Mouse (Mus musculus): ENCODE measurements around the gene 6430548M08Rik. TPM values are rescaled to one million over a fixed set of nuclear protein-coding genes. Genes with fewer than 3 reads are reported as not detected.
A peak's percentile ranks its signal among the peaks of the same experiment; 100 is the strongest.

6430548M08Rik gene
- polyA plus RNA-seq, 1 experiment, result 4.9 TPM

GRCm38 (mm10) chr8:120211345-120211744, 97.4 kb downstream of the 6430548M08Rik start:
- H3K4me3 ChIP-seq (ENCODE audit: control insufficient read depth, insufficient read depth, low read length), result no peak overlapping the region
- no peak for DNase-seq
- no peak for TF ChIP-seq POLR2A (IDR thresholded peaks at IDR 0.05; ENCODE audit: control insufficient read depth, extremely low read depth, insufficient read depth, low read length, poor library complexity)
- 0 out of 2 replicates have a peak, but pooled peaks have one; percentile 32 for TF ChIP-seq CTCF (IDR thresholded peaks at IDR 0.05; ENCODE audit: borderline replicate concordance, control insufficient read depth, extremely low read depth, insufficient read depth, low read length, poor library complexity)
- no peak overlapping the region for H3K27ac ChIP-seq (ENCODE audit: control insufficient read depth, insufficient read depth, low read length)
- WGBS, result 28% methylated on average over 4 of the region's 4 CpGs
- no peaks in the 10 kb centered on the region for H3K36me3 ChIP-seq (ENCODE audit: control insufficient read depth, insufficient read depth, low read length)
- H3K4me1 ChIP-seq (replicated peaks; ENCODE audit: control insufficient read depth, insufficient read depth, low read length), result no peaks in the 10 kb centered on the region
- no peaks in the 10 kb centered on the region for H3K27me3 ChIP-seq (ENCODE audit: control insufficient read depth, insufficient read depth, low read length)

DNA sequence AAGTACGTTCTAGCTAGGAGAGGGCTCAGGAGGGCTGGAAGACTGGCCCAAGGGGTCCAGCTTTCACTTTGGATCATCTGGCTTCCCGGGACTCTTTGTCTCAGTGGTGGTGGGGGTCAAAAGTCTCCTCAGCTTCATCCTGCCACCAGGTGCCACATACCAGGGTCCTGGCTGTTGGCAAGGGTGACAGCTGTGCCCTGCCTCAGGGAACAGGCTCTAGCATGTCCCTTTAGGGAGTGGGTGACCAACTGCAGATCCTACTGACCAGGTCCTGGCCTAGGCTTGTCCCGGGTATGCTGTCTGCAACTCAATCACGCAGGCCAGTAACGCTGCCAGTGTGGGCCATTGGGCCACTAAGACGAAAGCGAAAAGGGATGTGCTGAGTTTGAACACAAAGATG, 98.6 kb downstream of the 6430548M08Rik start:
- no peaks in the 10 kb centered on the region; the same call in 1 of the 2 replicates for H3K4me1 ChIP-seq (replicated peaks; ENCODE audit: control insufficient read depth, insufficient read depth, low read length)
- H3K27me3 ChIP-seq (ENCODE audit: control insufficient read depth, insufficient read depth, low read length), result no peaks in the 10 kb centered on the region
- 95% methylated on average over 7 of the region's 7 CpGs for WGBS
- no peaks in the 10 kb centered on the region for H3K36me3 ChIP-seq (ENCODE audit: control insufficient read depth, insufficient read depth, low read length)
- DNase-seq, result no peak
- TF ChIP-seq CTCF (IDR thresholded peaks at IDR 0.05; ENCODE audit: borderline replicate concordance, control insufficient read depth, extremely low read depth, insufficient read depth, low read length, poor library complexity) (no peak), POLR2A (IDR thresholded peaks at IDR 0.05; ENCODE audit: control insufficient read depth, extremely low read depth, insufficient read depth, low read length, poor library complexity) (no peak)
- no peak overlapping the region for H3K27ac ChIP-seq (ENCODE audit: control insufficient read depth, insufficient read depth, low read length)
- no peak overlapping the region for H3K4me3 ChIP-seq (ENCODE audit: control insufficient read depth, insufficient read depth, low read length)

- no peak for DNase-seq
- H3K27me3 ChIP-seq (ENCODE audit: control insufficient read depth, insufficient read depth, low read length), result no peaks in the 10 kb centered on the region
- no peaks in the 10 kb centered on the region for H3K36me3 ChIP-seq (ENCODE audit: control insufficient read depth, insufficient read depth, low read length)
- TF ChIP-seq POLR2A (IDR thresholded peaks at IDR 0.05; ENCODE audit: control insufficient read depth, extremely low read depth, insufficient read depth, low read length, poor library complexity), result no peak
- no peak for TF ChIP-seq CTCF (IDR thresholded peaks at IDR 0.05; ENCODE audit: borderline replicate concordance, control insufficient read depth, extremely low read depth, insufficient read depth, low read length, poor library complexity)
- H3K27ac ChIP-seq (ENCODE audit: control insufficient read depth, insufficient read depth, low read length), result no peak overlapping the region
- no peaks in the 10 kb centered on the region; the same call in 1 of the 2 replicates for H3K4me1 ChIP-seq (replicated peaks; ENCODE audit: control insufficient read depth, insufficient read depth, low read length)
- no peak overlapping the region for H3K4me3 ChIP-seq (ENCODE audit: control insufficient read depth, insufficient read depth, low read length)
- WGBS, result 98% methylated on average over 3 of the region's 3 CpGs
Observed at GRCm38 (mm10) chr8:120213229-120213628, 99.3 kb downstream of the 6430548M08Rik start.

DNA sequence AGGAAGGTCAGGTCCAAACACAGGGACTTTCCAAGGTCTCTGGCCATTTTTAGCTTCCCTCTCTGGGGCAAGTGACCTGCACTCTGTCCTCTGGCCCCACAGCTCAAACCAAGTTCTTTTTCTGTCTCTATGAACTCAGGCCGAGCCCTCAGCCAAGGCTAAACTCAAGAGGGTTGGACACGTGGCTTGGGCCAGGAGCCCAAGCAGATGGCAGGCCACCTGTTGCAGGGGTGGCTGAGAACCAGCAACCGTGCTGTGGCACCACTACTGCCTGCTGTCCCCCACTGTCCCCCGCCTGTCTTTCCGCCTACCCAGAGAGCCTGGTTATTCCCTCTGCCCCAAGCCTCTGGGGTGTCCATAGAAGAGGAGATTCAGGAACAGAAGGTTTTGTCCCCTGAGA, 100.0 kb downstream of the 6430548M08Rik start:
- Histone ChIP-seq H3K36me3 (ENCODE audit: control insufficient read depth, insufficient read depth, low read length) (no peaks in the 10 kb centered on the region), H3K4me1 (replicated peaks; ENCODE audit: control insufficient read depth, insufficient read depth, low read length) (no peaks in the 10 kb centered on the region; the same call in 1 of the 2 replicates), H3K4me3 (ENCODE audit: control insufficient read depth, insufficient read depth, low read length) (no peak overlapping the region), H3K27ac (ENCODE audit: control insufficient read depth, insufficient read depth, low read length) (no peak overlapping the region), H3K27me3 (ENCODE audit: control insufficient read depth, insufficient read depth, low read length) (no peaks in the 10 kb centered on the region)
- 73% methylated on average over 5 of the region's 5 CpGs for WGBS
- TF ChIP-seq POLR2A (IDR thresholded peaks at IDR 0.05; ENCODE audit: control insufficient read depth, extremely low read depth, insufficient read depth, low read length, poor library complexity) (no peak), CTCF (IDR thresholded peaks at IDR 0.05; ENCODE audit: borderline replicate concordance, control insufficient read depth, extremely low read depth, insufficient read depth, low read length, poor library complexity) (no peak)
- DNase-seq, result no peak

Other genes with a start within 250 kb of the 6430548M08Rik start
- gene Usp10, start 203.8 kb upstream of the 6430548M08Rik start, polyA plus RNA-seq (2012; rRNA removed), result 126 and 149 TPM in 2 replicates
- gene Gm20388, start 203.3 kb upstream of the 6430548M08Rik start, polyA plus RNA-seq (2012; rRNA removed), result 89.2 and 103 TPM in 2 replicates
- 7.6 TPM in 2 replicates for gene Crispld2, start 121.7 kb upstream of the 6430548M08Rik start, polyA plus RNA-seq (2012; rRNA removed)
- gene Zdhhc7, start 12.7 kb upstream of the 6430548M08Rik start, polyA plus RNA-seq (2012; rRNA removed), result 93.4 and 94.2 TPM in 2 replicates
- 0.39 TPM in 1 of 2 replicates, not detected in the other for gene Fam92b, start 63.3 kb downstream of the 6430548M08Rik start, polyA plus RNA-seq (2012; rRNA removed)
- gene Gse1, start 114.3 kb downstream of the 6430548M08Rik start, polyA plus RNA-seq (2012; rRNA removed), result 202 and 226 TPM in 2 replicates

All from thymus, adult 2 months (tissue).